Mouse (Mus musculus) megakaryocyte, adult 5-6 weeks (primary cell): ENCODE data around the gene Gm26602. TPM values are rescaled to one million over a fixed set of nuclear protein-coding genes. Genes with fewer than 3 reads are reported as not detected.
A peak's percentile ranks its signal among the peaks of the same experiment; 100 is the strongest.
"Not testable (repeated sequence)": the region's sequence is repeated elsewhere in the genome, so short reads cannot be mapped to it uniquely, and the experiment has no call there.

Experiments
- ATAC-seq: 2 replicates; pipeline ENCODE4 v1.8.0; 2016; ENCODE audit warnings: mild to moderate bottlenecking, inconsistent platforms; ENCODE audit not compliant: poor library complexity, severe bottlenecking
- total RNA-seq, 2 experiments: library from RNA; stranded (forward) in 1 of 2; stranded (reverse) in 1 of 2; fragments of 153-499, 151-499 nt in 1 of 2; fragments of 221-1000, 200-1000 nt in 1 of 2; gene quantifications; 2 replicates each; pipeline versions ENCODE4 v1.2.3 to v1.2.4; 2015 to 2017

The Gm26602 gene
- total RNA-seq, 2 experiments from 2014 or later = not detected

GRCm38 (mm10) chr10:79884446-79884845 is 26.2 kb upstream of the Gm26602 start:
- ATAC-seq = no peak

DNA sequence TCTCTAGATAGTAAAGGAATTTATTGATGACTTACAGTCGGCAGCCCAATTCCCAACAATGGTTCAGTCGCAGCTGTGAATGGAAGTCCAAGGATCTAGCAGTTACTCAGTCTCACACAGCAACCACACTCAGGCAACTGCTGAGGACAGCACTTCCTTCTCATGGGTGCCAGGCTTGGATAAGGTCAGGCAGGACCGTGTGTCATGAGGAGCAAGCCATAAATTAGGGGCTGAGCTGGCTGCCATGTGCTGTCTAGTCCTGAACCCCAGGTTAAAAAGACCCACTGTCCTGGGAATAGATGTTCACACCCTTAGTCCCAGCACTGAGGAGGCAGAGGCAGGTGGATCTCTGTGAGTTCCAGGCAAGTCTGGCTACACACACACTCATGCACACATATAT is 25.7 kb upstream of the Gm26602 start:
- not testable (repeated sequence) for ATAC-seq

DNA sequence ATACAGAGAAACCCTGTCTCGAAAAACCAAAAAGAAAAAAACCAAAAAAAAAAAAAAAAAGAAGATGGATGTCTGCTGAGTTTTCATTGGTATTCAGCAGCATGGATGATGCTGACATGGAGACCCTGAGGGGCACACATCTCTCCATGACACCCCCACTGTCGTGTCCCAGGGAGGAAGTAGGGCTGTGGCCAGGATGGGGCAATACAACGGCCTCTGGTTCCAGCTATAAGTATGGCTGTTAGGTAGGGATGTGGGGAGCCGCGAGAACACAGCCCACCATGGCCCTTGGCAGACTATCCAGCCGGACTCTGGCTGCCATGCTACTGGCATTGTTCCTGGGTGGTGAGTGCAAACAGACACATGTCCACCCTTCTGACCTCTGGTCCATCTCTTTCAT is 24.6 kb upstream of the Gm26602 start, which contains the start of gene Elane:
TSS of gene Elane (plus strand) at position 194 of the 400 bp plus-strand sequence.
- no peak for ATAC-seq

DNA sequence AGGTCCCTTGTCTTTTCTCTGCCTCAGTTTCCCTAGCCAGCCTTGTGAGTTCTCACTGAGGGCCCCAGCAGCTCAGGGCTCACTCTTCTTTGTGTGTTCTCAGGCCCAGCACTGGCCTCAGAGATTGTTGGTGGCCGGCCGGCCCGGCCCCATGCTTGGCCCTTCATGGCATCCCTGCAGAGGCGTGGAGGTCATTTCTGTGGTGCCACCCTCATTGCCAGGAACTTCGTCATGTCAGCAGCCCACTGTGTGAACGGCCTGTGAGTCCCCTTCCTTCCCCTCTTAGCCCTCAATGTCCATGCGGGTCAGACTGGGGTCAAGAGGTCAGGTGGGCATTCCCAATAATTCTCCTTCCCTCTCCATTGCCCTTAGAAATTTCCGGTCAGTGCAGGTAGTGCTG is 24.0 kb upstream of the Gm26602 start:
- no peak for ATAC-seq

DNA sequence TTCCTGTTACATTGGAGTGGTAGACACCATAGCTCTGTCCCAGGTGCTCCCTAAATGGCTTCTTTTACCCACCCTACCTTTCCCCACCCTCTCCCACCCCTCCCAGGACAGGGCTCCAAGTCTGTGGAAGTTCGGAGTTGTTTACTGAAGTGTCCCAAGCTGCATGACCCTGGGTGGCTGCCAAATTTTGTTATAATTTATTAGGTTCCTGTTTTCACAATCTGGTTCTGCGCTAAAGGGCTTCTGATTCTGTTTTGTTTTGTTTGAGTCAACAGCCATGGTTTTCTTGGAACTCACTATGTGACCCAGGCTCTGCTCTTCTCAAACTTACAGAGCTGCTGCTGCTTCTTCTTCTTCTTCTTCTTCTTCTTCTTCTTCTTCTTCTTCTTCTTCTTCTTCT is 21.3 kb upstream of the Gm26602 start:
- no peak for ATAC-seq

- no peak for ATAC-seq
These were observed 20.0 kb upstream of the Gm26602 start, which contains the start of gene Cfd for GRCm38 (mm10) chr10:79890670-79891069. Gene Cfd, plus strand, starts transcription at chr10:79890853.

GRCm38 (mm10) chr10:79892451-79893118 is 18.1 kb upstream of the Gm26602 start:
- ATAC-seq = peak; percentile 95

- ATAC-seq = no peak
These were observed 14.3 kb upstream of the Gm26602 start for GRCm38 (mm10) chr10:79896306-79896705.

GRCm38 (mm10) chr10:79896814-79897213 is 13.8 kb upstream of the Gm26602 start:
- 0 out of 2 replicates have a peak, but pooled peaks have one; percentile 13 for ATAC-seq

DNA sequence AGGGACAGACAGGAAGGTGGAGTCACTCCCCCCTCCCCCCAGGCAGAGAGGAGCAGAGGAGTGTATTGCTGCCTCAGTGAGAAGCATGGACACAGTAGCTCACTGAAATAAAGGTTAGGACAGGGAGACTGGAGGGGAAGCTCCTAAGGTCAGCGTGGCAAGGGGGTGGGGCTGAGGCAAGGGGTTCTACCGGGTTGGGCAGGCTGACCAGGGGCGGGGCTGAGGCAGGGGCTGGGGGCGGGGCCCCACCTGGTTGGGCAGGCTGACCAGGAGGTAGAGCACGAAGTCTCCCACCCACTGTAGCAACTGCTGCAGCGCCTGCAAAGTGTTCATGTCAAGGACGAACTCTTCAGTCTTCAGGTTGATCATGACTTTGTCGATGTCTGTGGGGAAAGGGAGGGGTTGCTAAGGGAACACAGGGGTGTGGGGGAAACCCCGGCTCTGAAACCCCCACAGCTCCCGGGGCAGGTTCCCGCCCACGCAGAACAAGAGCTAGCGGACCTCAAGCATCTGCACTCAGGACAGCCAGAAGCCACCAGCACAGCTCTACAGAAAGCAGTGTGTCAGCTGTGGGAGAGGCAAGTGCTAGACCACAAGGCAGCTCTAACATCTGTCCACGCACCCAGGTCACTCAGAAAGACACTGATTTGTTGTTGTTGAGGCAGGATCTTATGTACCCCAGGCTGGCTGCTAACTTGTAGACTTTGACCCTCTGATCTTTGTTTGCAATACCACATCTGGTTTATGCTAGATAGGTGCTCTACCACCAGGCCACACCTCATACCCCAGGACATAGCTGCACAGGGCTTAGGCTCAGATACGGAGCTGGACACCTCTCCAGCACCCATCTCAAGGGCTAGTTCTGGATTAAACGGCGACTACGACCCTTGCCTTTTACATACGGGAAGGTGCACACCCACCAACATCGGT is 13.1 kb upstream of the Gm26602 start:
- no peak for ATAC-seq

DNA sequence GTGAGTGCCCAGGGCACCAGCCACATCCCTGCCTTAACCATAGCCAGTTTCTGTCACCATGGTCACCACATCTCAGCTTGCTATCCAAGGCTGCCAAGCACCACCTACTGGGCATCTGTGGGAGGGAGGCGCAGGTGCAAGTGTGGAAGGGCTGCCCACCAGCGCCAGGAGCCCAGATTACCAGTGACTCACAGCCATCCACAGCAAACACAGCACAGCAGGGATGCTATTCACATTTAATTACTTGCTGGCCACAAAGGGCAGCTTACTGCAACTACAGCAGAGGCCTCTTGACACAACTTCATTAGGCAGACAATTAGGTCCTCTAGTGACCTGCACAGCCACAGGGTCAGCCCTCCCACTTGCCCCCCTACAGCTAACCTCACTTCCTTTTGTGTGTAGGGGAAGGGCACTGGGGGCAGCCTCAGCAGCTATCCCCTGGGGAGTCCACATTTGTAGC is 9.7 kb upstream of the Gm26602 start:
- ATAC-seq = no peak

- no peak for ATAC-seq
These were observed 3.9 kb upstream of the Gm26602 start for GRCm38 (mm10) chr10:79906712-79907111.

GRCm38 (mm10) chr10:79907415-79907814 is 3.2 kb upstream of the Gm26602 start:
- ATAC-seq = no peak

- ATAC-seq = peak; percentile 96
These were observed 2.2 kb upstream of the Gm26602 start, which contains the start of gene Med16 for GRCm38 (mm10) chr10:79908167-79909091. Gene Med16, minus strand, starts transcription at chr10:79908923.

GRCm38 (mm10) chr10:79909092-79909922 is 1.3 kb upstream of the Gm26602 start:
- ATAC-seq = peak; percentile 8; the same call in 1 of the 2 replicates

DNA sequence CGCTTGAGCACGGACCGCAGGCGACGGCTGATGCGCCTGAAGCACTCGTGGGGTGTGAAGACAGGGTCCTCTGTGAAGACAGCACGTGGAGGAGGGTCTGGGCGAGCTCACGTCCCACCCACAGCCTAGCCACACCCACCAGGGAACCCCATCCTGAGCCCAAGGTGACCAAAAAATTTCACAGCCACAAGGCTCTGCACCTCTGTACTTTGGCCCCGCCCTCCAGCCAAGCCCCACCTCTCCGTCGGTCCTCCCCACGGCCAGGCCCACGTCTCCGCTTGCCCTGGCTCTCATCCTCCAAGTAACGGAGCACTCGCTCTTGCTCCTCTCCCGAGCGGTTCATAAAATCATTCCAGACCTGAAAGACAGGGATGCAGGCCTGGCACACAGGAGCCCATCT is 1.8 kb downstream of the Gm26602 start:
- no peak for ATAC-seq

DNA sequence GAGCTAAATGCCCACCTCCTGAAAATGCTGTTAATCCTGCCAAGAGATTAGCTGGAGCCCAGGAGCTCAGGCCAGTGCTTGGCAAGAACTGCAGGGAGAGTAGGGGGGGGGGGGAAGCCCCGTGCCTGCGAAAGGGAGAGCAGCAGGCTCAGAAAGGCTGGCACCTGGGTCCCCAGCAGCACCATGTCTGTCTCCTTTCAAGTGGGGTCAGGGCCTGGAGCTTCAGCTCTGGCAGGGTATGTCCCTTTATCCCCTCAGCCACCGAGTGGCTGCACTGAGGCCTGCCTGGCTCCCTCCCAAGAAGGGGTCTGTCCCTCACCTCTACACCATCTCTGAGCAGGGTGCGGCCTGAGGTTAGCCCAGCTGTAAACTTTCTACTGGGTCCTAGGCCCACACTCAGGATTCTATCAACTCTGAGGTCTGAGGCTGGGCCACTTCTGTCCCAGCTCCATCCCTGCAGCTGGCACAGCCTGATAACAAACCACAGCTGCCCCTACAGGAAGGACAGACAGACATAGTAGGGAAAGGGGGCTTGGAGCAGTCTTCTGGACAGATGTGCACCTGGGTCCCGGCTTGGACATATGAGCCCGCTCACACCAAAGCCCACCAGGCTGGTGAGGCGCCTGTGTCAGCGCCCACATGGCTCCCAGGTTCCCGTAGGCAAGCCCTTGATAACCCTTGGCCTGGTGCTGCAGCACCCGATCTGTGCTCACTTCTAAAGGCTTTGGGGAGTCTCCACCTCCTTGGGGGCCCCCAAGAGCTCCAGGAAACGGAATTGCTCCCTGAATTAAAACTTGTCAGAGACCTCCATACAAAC is 3.7 kb downstream of the Gm26602 start:
- ATAC-seq = no peak

DNA sequence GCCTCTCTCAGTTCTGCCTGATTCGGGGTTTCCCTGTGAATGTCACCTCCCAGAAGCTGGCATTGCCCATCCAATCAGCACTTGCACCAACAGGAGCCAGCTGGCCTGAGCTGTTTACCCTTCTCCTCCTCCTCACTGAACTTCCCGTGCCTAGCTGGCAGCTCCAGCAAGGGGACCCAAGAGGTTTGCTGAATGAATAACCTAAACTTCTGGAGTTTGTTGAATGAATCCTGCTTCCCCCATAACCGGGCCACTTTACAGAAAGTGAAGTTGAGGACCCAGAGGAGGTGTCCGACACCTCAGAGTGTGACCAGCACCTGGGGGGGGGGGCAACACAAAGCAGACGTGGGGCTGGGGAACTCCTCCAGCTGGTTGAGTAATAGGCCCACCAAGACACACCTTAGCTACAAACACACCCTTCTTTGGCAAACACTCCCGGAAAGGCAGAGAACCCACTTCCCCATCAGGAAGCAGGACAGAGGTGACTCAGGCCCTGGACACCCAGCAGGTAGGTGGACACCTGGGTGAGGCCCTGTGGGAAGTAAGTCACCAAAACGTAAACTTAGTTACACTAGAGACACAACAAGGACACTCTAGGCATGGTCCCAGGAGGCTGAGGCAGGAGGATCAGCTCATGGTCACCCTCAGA is 4.4 kb downstream of the Gm26602 start:
- ATAC-seq = peak; percentile 56
